Mouse (Mus musculus) kidney, embryonic 15.5 days (tissue): Measurements from ENCODE around the gene Fcer1g. TPM values are rescaled to one million over a fixed set of nuclear protein-coding genes. Genes with fewer than 3 reads are reported as not detected.

Experiments
- ATAC-seq: fragments of 200-750 bp; cut with Nextera tagmentation; replicated peaks from 2 replicates; pipeline ENCODE4 v1.8.0; 2017; ENCODE audit warnings: moderate TSS enrichment; ENCODE audit not compliant: low FRiP score
- H3K27ac ChIP-seq: fragments of 300-500 bp; sonication (generic); 2 replicates; pipeline ENCODE4 v1.5.1; 2015; ENCODE audit warnings: mild to moderate bottlenecking, inconsistent platforms
- H3K27me3 ChIP-seq: fragments of 300-500 bp; sonication (generic); 2 replicates; pipeline ENCODE4 v1.6.1; 2015; ENCODE audit warnings: inconsistent platforms
- H3K36me3 ChIP-seq: fragments of 300-500 bp; sonication (generic); 2 replicates; pipeline ENCODE4 v1.6.1; 2015; ENCODE audit warnings: inconsistent platforms
- H3K4me1 ChIP-seq: fragments of 300-500 bp; sonication (generic); 2 replicates; pipeline ENCODE4 v1.6.1; 2015; ENCODE audit warnings: inconsistent platforms
- H3K4me2 ChIP-seq: fragments of 300-500 bp; sonication (generic); 2 replicates; pipeline ENCODE4 v1.6.1; 2015; ENCODE audit warnings: moderate library complexity, mild to moderate bottlenecking, inconsistent platforms
- H3K4me3 ChIP-seq: fragments of 300-500 bp; sonication (generic); replicated peaks from 2 replicates; pipeline ENCODE4 v1.5.1; 2015; ENCODE audit warnings: mild to moderate bottlenecking, inconsistent platforms
- H3K9ac ChIP-seq: fragments of 300-500 bp; sonication (generic); 2 replicates; pipeline ENCODE4 v1.6.1; 2015; ENCODE audit warnings: mild to moderate bottlenecking, inconsistent platforms
- H3K9me3 ChIP-seq: fragments of 300-500 bp; sonication (generic); replicated peaks from 2 replicates; pipeline ENCODE4 v1.6.1; 2016; ENCODE audit warnings: inconsistent platforms
- WGBS: fragments of 180-500 bp; shearing (Covaris S2); methylation state at CpG from one replicate; pipeline ENCODE4 v1.1.7; 2015; ENCODE audit warnings: mixed read lengths; 5-methylcytosine and 5-hydroxymethylcytosine counted together
- polyA plus RNA-seq: library from polyadenylated mRNA; unstranded; fragments of >200 nt; fragmentation: Nextera tagmentation; extraction: Ambion mirVana; gene quantifications from 2 replicates; pipeline ENCODE4 v1.2.1, GENCODE M21; 2015

Fcer1g gene
- 35.0 and 36.9 TPM in 2 replicates for polyA plus RNA-seq

DNA sequence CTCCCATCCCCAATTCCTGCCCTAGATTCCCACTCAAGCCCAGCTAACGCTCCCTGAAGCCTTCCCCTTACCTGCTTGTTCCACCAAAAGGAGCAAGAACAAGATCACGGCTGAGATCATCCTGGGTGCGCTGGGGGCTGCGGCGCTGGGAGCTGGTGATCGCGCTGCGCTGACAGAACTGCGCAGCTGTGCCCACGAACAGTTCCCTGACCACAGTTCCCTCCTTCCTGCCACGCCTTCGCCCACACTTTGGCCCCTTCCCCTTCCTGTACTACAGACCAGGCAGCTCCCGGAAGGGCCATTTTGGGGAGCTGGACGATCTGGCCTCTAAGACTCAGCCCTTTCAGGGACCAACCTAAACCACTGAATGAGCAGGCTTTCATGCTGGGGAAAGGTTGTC is at the start of gene Fcer1g:
Gene Fcer1g, minus strand, starts transcription at position 240 of the 400 bp plus-strand sequence.
- Histone ChIP-seq H3K27me3 (no peaks in the 10 kb centered on the region), H3K36me3 (peaks cover 59% of the 10 kb centered on the region), H3K9ac (no peak within 1 kb of the TSS), H3K4me2 (no peak within 1 kb of the TSS), H3K4me1 (peaks cover 13% of the 10 kb centered on the region; the same call in 1 of the 2 replicates), H3K4me3 (no peak within 1 kb of the TSS), H3K27ac (no peak within 1 kb of the TSS; the same call in 1 of the 2 replicates), H3K9me3 (no peaks in the 10 kb centered on the region)
- WGBS = 88% methylated on average over 14 of the region's 14 CpGs
- no peak for ATAC-seq

DNA sequence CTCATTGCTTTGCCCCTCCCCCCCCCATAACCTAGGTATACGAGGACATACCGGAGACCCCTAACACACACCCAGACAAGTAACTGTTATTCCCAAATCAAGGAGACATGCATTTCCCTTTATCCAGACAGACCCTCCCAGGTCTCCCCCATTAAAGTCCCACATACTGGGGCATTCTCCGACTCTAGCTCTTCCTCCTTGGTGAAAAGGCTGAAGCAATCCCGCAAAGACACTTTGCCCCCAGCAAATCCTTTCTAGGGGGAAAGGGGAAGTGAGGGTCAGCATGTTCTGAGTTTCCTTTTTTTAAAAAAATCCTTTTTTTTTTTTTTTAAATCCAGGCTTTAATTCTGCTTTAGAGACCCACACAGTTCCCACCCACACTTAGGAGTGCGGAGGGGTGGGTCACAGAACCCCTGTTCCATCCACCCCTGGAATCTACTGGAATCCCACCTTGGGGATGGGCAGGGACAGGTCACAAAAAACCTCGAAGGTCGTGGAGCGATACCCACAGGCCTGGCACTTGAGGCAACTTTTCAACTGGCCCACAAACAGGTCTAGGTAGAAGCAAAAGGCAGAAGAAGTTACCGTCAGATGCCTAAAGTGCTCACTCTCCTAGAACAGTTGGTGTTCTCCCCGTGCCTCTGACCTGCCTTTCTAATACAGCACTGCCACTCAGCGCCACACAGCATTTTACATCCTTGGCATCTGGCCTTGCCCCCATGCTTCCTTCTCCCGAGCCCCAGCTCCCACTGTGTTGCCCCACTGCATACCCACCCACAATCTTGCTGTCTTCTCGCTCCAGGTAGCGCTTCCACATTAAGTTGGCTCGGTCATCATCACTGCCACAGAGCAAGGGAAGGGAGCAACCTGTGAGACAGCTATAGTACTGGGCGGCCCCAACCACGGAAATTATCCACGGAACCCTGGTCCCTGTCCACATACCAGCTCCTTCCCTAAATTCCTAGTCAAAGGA is 49.3 kb upstream of the Fcer1g start:
- Histone ChIP-seq H3K27ac (no peak overlapping the region), H3K9me3 (no peaks in the 10 kb centered on the region), H3K4me1 (peaks cover 52% of the 10 kb centered on the region), H3K4me2 (no peak overlapping the region), H3K36me3 (peaks cover 58% of the 10 kb centered on the region), H3K4me3 (no peak overlapping the region), H3K27me3 (no peaks in the 10 kb centered on the region), H3K9ac (no peak overlapping the region)
- ATAC-seq = no peak
- 93% methylated on average over 18 of the region's 18 CpGs for WGBS

DNA sequence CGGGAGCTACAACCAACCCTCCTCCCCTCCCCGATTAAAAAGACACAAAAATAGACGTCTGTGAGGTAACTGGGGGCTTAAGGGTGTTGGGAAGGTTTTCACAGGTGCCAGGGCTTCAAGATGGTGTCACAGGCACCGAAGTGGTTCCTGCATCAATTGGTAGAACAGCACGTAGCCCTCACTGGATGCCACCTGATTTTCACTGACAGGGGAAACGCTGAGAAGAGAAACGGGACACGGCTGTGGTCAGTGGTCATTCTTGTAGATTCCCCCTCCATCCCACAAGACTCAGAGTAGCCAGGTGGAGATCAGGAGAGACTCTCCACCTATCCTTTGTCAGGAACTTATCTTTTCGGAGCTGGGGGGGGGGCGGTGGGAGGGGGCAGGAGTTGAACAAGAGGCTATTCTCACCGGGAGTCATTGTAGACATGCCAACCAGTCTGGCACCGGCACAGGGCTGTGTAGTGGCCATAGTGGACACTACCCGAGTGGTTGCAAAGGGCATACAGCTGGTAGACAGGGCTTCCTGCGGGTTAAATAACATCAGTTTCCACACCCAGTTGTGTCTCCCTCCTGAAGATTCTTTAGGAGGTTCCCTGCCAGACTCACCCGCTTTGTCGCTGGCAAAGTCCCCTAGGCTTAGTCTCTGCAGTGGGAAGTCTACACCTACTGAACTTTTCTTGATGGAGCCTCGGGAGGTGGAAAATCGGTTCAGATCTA is 48.1 kb upstream of the Fcer1g start:
- peaks cover 68% of the 10 kb centered on the region for H3K36me3 ChIP-seq
- H3K9ac ChIP-seq = peak overlapping the region; percentile 47
- ATAC-seq = no peak
- H3K4me3 ChIP-seq = peak overlapping the region; percentile 63
- peaks cover 45% of the 10 kb centered on the region for H3K4me1 ChIP-seq
- H3K27me3 ChIP-seq = no peaks in the 10 kb centered on the region
- H3K4me2 ChIP-seq = peak overlapping the region; percentile 80
- H3K9me3 ChIP-seq = no peaks in the 10 kb centered on the region
- 80% methylated on average over 18 of the region's 18 CpGs for WGBS
- peak overlapping the region; percentile 87 for H3K27ac ChIP-seq

DNA sequence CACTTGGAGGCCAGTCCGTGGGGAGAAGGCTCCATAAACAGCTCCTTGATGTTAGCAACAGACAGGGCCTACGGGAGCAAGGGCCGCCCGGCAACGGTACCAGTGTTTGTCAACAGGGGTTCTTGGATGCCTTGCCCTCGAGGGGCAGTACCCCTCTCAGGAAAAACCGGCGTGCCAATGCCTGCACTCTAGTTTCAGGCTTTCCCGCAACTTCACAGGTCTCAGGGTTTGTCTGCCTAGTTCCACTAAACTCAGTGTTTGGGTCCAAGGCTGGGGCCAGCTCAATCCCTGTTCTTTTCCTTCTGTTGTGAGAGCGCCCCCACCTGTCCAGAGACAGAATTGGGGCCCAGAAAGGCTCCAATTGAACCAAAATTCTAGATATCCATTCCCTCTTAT is 47.4 kb upstream of the Fcer1g start:
- H3K9ac ChIP-seq = peak overlapping the region; percentile 47
- H3K36me3 ChIP-seq = peaks cover 74% of the 10 kb centered on the region
- H3K27me3 ChIP-seq = no peaks in the 10 kb centered on the region
- 2% methylated on average over 10 of the region's 10 CpGs for WGBS
- ATAC-seq = peak; percentile 38
- H3K4me1 ChIP-seq = peaks cover 38% of the 10 kb centered on the region
- peak overlapping the region; percentile 87 for H3K27ac ChIP-seq
- peak overlapping the region; percentile 80 for H3K4me2 ChIP-seq
- peak overlapping the region; percentile 63 for H3K4me3 ChIP-seq
- H3K9me3 ChIP-seq = no peaks in the 10 kb centered on the region

DNA sequence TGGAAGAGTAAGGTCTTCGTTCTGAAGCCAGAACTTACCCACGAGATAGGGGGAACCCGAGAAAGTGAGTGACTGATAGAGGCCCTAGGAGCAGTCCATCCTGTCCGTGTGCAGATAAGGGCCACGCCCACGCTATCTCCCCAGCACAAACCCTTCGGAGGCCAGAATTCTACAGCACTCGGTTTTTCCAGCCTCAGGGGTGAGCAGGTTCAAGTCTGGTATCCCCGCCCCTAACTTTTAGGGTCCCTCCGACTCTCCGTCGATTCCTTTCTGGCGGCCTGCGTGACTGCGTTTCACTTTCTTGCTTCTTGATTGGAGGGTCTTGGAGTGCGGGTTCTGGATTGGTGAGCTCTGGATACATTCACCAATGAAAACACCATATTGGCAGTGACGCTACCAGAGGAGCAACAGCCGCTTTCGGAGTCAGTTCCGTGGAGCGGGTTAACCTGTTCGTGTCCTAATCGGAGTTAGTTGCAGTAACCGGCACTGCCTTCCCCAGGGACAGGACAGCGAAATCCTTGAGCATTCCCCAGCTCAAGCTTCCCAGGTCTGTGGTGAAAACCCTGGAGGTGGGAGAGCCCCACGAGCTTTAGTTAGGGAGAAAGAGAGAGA is 46.9 kb upstream of the Fcer1g start, which contains the start of gene Ppox:
Gene Ppox, minus strand, starts transcription at position 271 of the 612 bp plus-strand sequence.
- Histone ChIP-seq H3K4me3 (peak within 1 kb of the TSS; percentile 63), H3K36me3 (peaks cover 74% of the 10 kb centered on the region), H3K9ac (peak within 1 kb of the TSS; percentile 77), H3K27me3 (no peaks in the 10 kb centered on the region), H3K4me1 (peaks cover 33% of the 10 kb centered on the region), H3K9me3 (no peaks in the 10 kb centered on the region), H3K27ac (peak within 1 kb of the TSS; percentile 87), H3K4me2 (peak within 1 kb of the TSS; percentile 80)
- peak; percentile 97 for ATAC-seq
- WGBS = under 1% methylated on average over 26 of the region's 26 CpGs

DNA sequence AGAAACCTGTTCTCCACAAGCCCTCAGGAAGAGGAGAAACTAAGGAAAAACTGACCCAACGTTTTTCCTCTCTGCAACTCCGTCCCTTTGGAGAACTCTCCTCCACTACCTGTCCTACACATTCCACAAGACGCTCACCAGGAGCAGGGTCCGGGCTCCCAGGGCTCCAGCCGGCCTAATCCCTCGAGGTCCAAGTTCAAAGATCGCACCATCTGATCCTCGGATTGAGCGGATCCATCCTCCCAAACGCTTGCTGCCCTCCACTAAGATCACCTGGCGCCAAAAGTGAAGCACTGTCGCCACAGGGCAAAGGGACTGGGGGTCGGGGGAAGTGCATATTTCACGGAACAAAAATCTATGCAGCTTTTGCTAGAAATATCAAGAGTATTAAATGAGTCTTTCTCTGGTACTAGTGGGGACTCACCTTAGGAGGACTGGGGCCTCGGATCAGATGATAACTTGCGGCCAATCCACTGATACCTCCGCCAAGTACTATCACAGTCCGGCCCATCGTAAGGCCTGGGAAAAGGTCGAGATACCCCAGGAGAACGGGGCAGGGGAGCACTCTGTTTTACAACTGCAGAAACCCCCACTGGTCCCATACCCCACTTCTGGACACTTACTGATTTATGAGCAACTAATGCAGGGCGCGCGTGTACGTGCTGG is 46.2 kb upstream of the Fcer1g start:
- ATAC-seq = peak; percentile 32
- Histone ChIP-seq H3K27ac (peak overlapping the region; percentile 74), H3K9ac (peak overlapping the region; percentile 77), H3K27me3 (no peaks in the 10 kb centered on the region), H3K36me3 (peaks cover 74% of the 10 kb centered on the region), H3K9me3 (no peaks in the 10 kb centered on the region), H3K4me3 (peak overlapping the region; percentile 63), H3K4me2 (peak overlapping the region; percentile 80), H3K4me1 (peaks cover 27% of the 10 kb centered on the region)
- WGBS = 1% methylated on average over 25 of the region's 25 CpGs

DNA sequence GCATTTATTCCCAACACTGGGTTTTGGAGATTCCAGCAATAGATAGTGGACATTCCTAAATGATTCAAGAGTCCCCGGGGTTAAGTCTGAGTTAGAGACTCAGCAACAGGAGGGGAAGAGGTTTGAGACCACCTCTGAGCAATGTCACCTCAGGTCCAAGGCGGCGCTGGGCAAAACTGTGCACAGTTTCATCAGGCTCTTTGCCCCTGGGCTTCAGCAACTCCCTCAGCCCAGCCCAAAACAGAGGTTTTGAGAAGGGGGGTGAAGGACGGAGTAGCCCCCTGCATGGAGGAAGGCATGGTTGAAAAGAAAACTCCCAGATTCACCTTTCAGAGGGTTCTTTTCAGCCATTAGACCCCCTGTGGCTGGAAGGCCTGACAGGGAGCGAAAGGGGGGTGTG is 45.6 kb upstream of the Fcer1g start:
- Histone ChIP-seq H3K27ac (0 out of 2 replicates have a peak overlapping the region, but pooled peaks have one; percentile 74), H3K4me3 (peak overlapping the region; percentile 63), H3K36me3 (peaks cover 74% of the 10 kb centered on the region), H3K9ac (peak overlapping the region; percentile 77), H3K27me3 (no peaks in the 10 kb centered on the region), H3K9me3 (no peaks in the 10 kb centered on the region), H3K4me1 (peaks cover 23% of the 10 kb centered on the region), H3K4me2 (peak overlapping the region; percentile 80)
- 72% methylated on average over 5 of the region's 5 CpGs for WGBS
- no peak for ATAC-seq

DNA sequence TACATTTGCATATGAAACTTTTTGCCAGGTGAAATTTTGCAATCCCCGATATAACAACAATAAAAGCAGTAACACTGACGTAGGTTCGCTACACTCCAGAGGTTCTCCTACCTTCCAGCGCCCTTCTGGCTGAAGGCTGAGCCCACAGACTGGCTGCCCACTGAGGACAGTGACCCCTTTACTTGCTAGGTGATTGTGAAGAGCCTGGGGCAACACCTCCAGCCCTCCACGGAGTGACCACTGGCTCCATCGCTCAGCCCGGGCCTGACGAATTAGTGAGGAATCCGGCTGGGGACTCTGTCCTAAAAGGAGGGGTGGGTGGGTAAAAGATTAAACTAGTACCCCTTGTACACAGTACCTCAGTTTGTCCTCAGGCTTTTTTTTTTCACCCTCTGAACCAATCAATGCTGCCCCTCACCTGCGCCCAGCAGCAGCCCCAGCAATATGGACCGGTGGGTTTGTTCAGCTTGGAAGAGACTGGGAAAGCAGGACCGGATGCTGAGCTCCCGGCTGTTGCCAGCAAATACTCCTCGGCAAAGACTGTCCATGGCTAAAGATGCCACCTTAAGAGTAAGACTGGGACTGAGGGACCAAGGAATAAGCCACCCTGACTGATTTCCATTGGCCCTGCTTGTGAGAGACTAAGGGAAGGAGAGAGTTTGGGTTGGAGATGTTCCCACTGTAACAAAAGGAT is 45.0 kb upstream of the Fcer1g start:
- H3K4me1 ChIP-seq = peaks cover 23% of the 10 kb centered on the region
- WGBS = 89% methylated on average over 14 of the region's 14 CpGs
- peaks cover 74% of the 10 kb centered on the region for H3K36me3 ChIP-seq
- ATAC-seq = no peak
- no peaks in the 10 kb centered on the region for H3K9me3 ChIP-seq
- H3K27ac ChIP-seq = no peak overlapping the region
- H3K4me2 ChIP-seq = peak overlapping the region; percentile 80; the same call in 1 of the 2 replicates
- H3K27me3 ChIP-seq = no peaks in the 10 kb centered on the region
- peak overlapping the region; percentile 63; the same call in 1 of the 2 replicates for H3K4me3 ChIP-seq
- H3K9ac ChIP-seq = no peak overlapping the region

DNA sequence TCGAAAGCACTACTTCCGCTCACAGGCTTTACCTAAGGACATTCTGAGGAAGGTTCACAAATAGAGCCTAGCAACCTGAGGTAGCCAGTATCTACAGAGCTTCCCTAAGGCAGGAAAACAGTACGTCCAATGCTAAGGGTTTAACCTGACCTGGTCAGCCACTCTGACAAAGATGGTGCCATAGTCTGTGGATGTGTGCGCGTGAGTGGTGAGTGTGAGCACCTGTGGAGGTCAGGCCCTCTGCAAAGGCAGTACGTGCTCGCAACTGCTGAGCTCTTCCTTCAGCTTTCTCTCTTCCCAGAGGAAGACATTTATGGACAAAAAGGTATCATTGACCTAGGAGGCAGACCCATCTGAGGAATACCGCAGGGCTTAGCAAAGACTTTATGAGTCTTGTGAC is 44.3 kb upstream of the Fcer1g start:
- H3K9ac ChIP-seq = no peak overlapping the region
- H3K4me3 ChIP-seq = no peak overlapping the region
- H3K27ac ChIP-seq = no peak overlapping the region
- WGBS = 93% methylated on average over 8 of the region's 8 CpGs
- no peaks in the 10 kb centered on the region for H3K27me3 ChIP-seq
- H3K4me2 ChIP-seq = no peak overlapping the region
- peaks cover 23% of the 10 kb centered on the region for H3K4me1 ChIP-seq
- H3K36me3 ChIP-seq = peaks cover 74% of the 10 kb centered on the region
- ATAC-seq = no peak
- H3K9me3 ChIP-seq = no peaks in the 10 kb centered on the region

DNA sequence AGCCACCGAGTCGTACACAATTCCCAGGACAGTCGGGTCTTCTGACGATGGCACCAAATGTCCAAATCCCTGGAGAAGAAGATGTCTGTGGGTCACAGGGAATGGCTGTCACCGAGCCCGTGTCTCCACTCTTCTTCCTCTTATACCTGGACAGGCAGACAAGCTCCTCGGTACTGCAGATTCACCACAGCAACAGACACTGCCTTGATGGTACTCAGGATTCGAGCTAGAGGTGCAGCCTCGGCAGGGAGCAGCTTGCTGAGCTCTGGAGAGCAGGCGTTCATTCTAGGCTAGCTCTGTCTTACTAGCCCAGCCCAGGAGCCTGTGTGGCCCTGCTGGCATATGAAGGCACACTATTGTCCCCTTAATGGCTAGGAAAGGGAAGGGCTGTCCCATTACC is 43.6 kb upstream of the Fcer1g start:
- H3K4me1 ChIP-seq = peaks cover 23% of the 10 kb centered on the region
- no peak overlapping the region for H3K4me2 ChIP-seq
- H3K9ac ChIP-seq = no peak overlapping the region
- H3K36me3 ChIP-seq = peaks cover 74% of the 10 kb centered on the region
- H3K27me3 ChIP-seq = no peaks in the 10 kb centered on the region
- WGBS = 89% methylated on average over 10 of the region's 10 CpGs
- no peak overlapping the region for H3K27ac ChIP-seq
- no peak overlapping the region for H3K4me3 ChIP-seq
- H3K9me3 ChIP-seq = no peaks in the 10 kb centered on the region
- ATAC-seq = no peak
